Mouse (Mus musculus) spleen, adult 2 months (tissue): ENCODE results near the gene Defb45.

ENCODE experiments used
- CTCF ChIP-seq: fragments of 200-500 bp; IDR thresholded peaks from 2 replicates; pipeline ENCODE4 v1.5.1; 2011; ENCODE audit warnings: mild to moderate bottlenecking, inconsistent platforms; ENCODE audit not compliant: insufficient read depth, insufficient read length, insufficient replicate concordance; ENCODE audit errors: extremely low read depth
- POLR2A ChIP-seq: fragments of 200-500 bp; IDR thresholded peaks from 2 replicates; pipeline ENCODE4 v1.6.1; 2011; ENCODE audit warnings: low read depth, low read length, inconsistent platforms

DNA sequence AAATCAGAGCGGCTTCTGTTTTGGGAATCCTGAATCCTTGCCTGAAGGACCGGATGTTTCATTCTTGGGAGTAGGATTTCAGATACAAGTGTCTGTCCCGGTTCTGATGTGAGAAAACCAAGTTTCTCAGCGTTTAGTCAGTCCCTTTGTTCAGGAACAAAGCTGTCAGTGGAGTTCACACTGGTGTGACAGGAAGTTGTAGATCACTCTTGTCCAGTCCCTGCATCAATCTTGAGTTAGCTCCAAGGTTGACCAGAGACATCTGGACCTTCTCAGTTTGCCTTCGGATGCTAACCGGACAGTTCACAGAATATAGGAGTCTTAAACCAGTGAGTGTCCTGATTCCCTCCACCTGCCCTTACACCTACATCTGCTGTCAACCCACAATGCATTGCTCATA is 8.5 kb upstream of the Defb45 start:
- TF ChIP-seq POLR2A = no peak
- TF ChIP-seq CTCF = no peak
